Mouse (Mus musculus) bone marrow, adult 2 months (tissue): ENCODE results near the gene 1520401A03Rik. TPM values are rescaled to one million over a fixed set of nuclear protein-coding genes. Genes with fewer than 3 reads are reported as not detected.
A peak's percentile ranks its signal among the peaks of the same experiment; 100 is the strongest.

Experiments
- H3K27ac ChIP-seq: fragments of 200-500 bp; 2 replicates; pipeline ENCODE4 v1.5.1; 2012; ENCODE audit warnings: low read depth, mild to moderate bottlenecking, control low read depth, inconsistent platforms, low read length; ENCODE audit not compliant: control insufficient read depth, poor library complexity, insufficient read depth
- H3K4me1 ChIP-seq: fragments of 200-500 bp; 2 replicates; pipeline ENCODE4 v1.6.1; 2011; ENCODE audit warnings: low read length; ENCODE audit not compliant: control insufficient read depth, insufficient read depth
- H3K4me3 ChIP-seq: fragments of 200-500 bp; replicated peaks from 2 replicates; pipeline ENCODE3; 2011; ENCODE audit warnings: mild to moderate bottlenecking, low read depth, low read length, control low read depth; ENCODE audit not compliant: control insufficient read depth
- CTCF ChIP-seq: fragments of 200-500 bp; IDR thresholded peaks from 2 replicates; pipeline ENCODE4 v1.5.1; 2011; ENCODE audit warnings: low read length, control low read depth; ENCODE audit not compliant: control insufficient read depth, insufficient read depth
- POLR2A ChIP-seq: fragments of 200-500 bp; IDR thresholded peaks from 2 replicates; pipeline ENCODE4 v1.6.1; 2011; ENCODE audit warnings: low read depth, mild to moderate bottlenecking, control low read depth, low read length, borderline replicate concordance; ENCODE audit not compliant: control insufficient read depth
- WGBS: fragments of 180-500 bp; shearing (Covaris S2); methylation state at CpG from one replicate; pipeline ENCODE4 v1.1.7; 2018; 5-methylcytosine and 5-hydroxymethylcytosine counted together
- polyA plus RNA-seq: library from polyadenylated mRNA; stranded (reverse); fragments of >200 nt; gene quantifications from 2 replicates; pipeline ENCODE4 v1.2.4, GENCODE M21; 2011; ENCODE audit warnings: low replicate concordance; ENCODE audit not compliant: missing spikeins, insufficient read depth, insufficient read length

Gene 1520401A03Rik
- polyA plus RNA-seq, 1 experiment = 3.5 TPM

GRCm38 (mm10) chr17:23758801-23759200 is 36.2 kb upstream of the 1520401A03Rik start:
- WGBS = 89% methylated on average over 8 of the region's 8 CpGs
- TF ChIP-seq POLR2A (no peak), CTCF (no peak)
- no peaks in the 10 kb centered on the region; the same call in 1 of the 2 replicates for H3K4me1 ChIP-seq
- H3K27ac ChIP-seq = no peak overlapping the region
- no peak overlapping the region for H3K4me3 ChIP-seq

- no peak for TF ChIP-seq POLR2A
- TF ChIP-seq CTCF = no peak
- 84% methylated on average over 9 of the region's 9 CpGs for WGBS
- Histone ChIP-seq H3K27ac (no peak overlapping the region), H3K4me1 (no peaks in the 10 kb centered on the region; the same call in 1 of the 2 replicates), H3K4me3 (no peak overlapping the region)
These were observed 35.0 kb upstream of the 1520401A03Rik start for GRCm38 (mm10) chr17:23757581-23757980.

GRCm38 (mm10) chr17:23755689-23756088 is 33.1 kb upstream of the 1520401A03Rik start:
- 66% methylated on average over 13 of the region's 13 CpGs for WGBS
- TF ChIP-seq POLR2A = no peak
- TF ChIP-seq CTCF = no peak
- H3K4me1 ChIP-seq = no peaks in the 10 kb centered on the region; the same call in 1 of the 2 replicates
- H3K27ac ChIP-seq = no peak overlapping the region
- H3K4me3 ChIP-seq = no peak overlapping the region

- Histone ChIP-seq H3K4me1 (peaks cover 8% of the 10 kb centered on the region; the same call in 1 of the 2 replicates), H3K4me3 (peak overlapping the region; percentile 64), H3K27ac (no peak overlapping the region)
- 75% methylated on average over 11 of the region's 11 CpGs for WGBS
- TF ChIP-seq POLR2A (no peak), CTCF (no peak)
These were observed 27.0 kb upstream of the 1520401A03Rik start for GRCm38 (mm10) chr17:23749400-23750191.

- 14% methylated on average over 10 of the region's 10 CpGs for WGBS
- Histone ChIP-seq H3K27ac (no peak overlapping the region), H3K4me1 (peaks cover 8% of the 10 kb centered on the region; the same call in 1 of the 2 replicates), H3K4me3 (peak overlapping the region; percentile 64)
- TF ChIP-seq POLR2A (no peak), CTCF (peak; percentile 39; the same call in 1 of the 2 replicates)
These were observed 26.2 kb upstream of the 1520401A03Rik start for GRCm38 (mm10) chr17:23748631-23749391.

GRCm38 (mm10) chr17:23748026-23748425 is 25.4 kb upstream of the 1520401A03Rik start:
- WGBS = 15% methylated on average over 6 of the region's 6 CpGs
- no peak for TF ChIP-seq POLR2A
- no peak for TF ChIP-seq CTCF
- Histone ChIP-seq H3K27ac (no peak overlapping the region), H3K4me1 (peaks cover 8% of the 10 kb centered on the region; the same call in 1 of the 2 replicates), H3K4me3 (no peak overlapping the region)

GRCm38 (mm10) chr17:23747471-23747870 is 24.9 kb upstream of the 1520401A03Rik start:
- Histone ChIP-seq H3K4me1 (peaks cover 8% of the 10 kb centered on the region; the same call in 1 of the 2 replicates), H3K4me3 (no peak overlapping the region), H3K27ac (no peak overlapping the region)
- 72% methylated on average over 3 of the region's 3 CpGs for WGBS
- no peak for TF ChIP-seq CTCF
- no peak for TF ChIP-seq POLR2A

GRCm38 (mm10) chr17:23746767-23747166 is 24.2 kb upstream of the 1520401A03Rik start:
- no peak overlapping the region for H3K4me3 ChIP-seq
- peaks cover 8% of the 10 kb centered on the region; the same call in 1 of the 2 replicates for H3K4me1 ChIP-seq
- no peak for TF ChIP-seq POLR2A
- no peak for TF ChIP-seq CTCF
- WGBS = 53% methylated on average over 3 of the region's 3 CpGs
- H3K27ac ChIP-seq = no peak overlapping the region
